Mouse (Mus musculus) layer of hippocampus, adult 11-12 months (tissue): Measurements from ENCODE around the gene Olfr683.
"Not testable (repeated sequence)": the region's sequence is repeated elsewhere in the genome, so short reads cannot be mapped to it uniquely, and the experiment has no call there.

ENCODE experiments used
- DNase-seq: peaks from one replicate; pipeline ENCODE4 v3.0.0; 2022; ENCODE audit warnings: low spot score

The Olfr683 gene

GRCm38 (mm10) chr7:105146912-105147311, at the start of gene Olfr683:
Gene Olfr683 (minus strand): TSS chr7:105147012.
- no peak for DNase-seq

- no peak for DNase-seq
Observed at GRCm38 (mm10) chr7:105185912-105186311, 39.1 kb upstream of the Olfr683 start, which contains the start of gene Olfr685. Gene Olfr685 (minus strand): TSS chr7:105186012.

GRCm38 (mm10) chr7:105170773-105171172, 24.0 kb upstream of the Olfr683 start:
- DNase-seq, result peak; percentile 25

GRCm38 (mm10) chr7:105163553-105163952, 16.7 kb upstream of the Olfr683 start, which contains the start of gene Olfr684:
Gene Olfr684 (minus strand): TSS chr7:105163653.
- no peak for DNase-seq

GRCm38 (mm10) chr7:105141275-105141674, 5.5 kb downstream of the Olfr683 start:
- DNase-seq, result no peak

- no peak for DNase-seq
Observed at GRCm38 (mm10) chr7:105116536-105116935, 30.3 kb downstream of the Olfr683 start, which contains the start of gene Olfr681. Gene Olfr681 (plus strand): TSS chr7:105116836.

- not testable (repeated sequence) for DNase-seq
Observed at GRCm38 (mm10) chr7:105092717-105093116, 54.1 kb downstream of the Olfr683 start, which contains the start of gene Olfr680-ps1. Gene Olfr680-ps1 (minus strand): TSS chr7:105092817.
